12 mouse cellular contexts compared by ENCODE assay signal in genomic region chr14:121780144-121780913, GRCm38 (mm10). TPM values are rescaled to one million over a fixed set of nuclear protein-coding genes. Genes with fewer than 3 reads are reported as not detected.
DNase-seq lines count a peak whose midpoint lies in the region; ATAC-seq and TF ChIP-seq lines count a peak whose summit lies in the region.
"Had no signal": no experiment of that assay in that cellular context is flagged by ENCODE, and none has a peak within 500 bp of the region (broad histone marks: within the 10 kb centered on the region; RNA-seq: fewer than 3 reads in every experiment).

No protein-coding gene starts in this region.

- peak overlapping the region; percentile 87 for H3K27ac ChIP-seq in heart, embryonic 13.5 days (replicated peaks)
- H3K27ac ChIP-seq in lung, embryonic 14.5 days (ENCODE audit: low read depth): peak overlapping the region; percentile 77
- peak overlapping the region; percentile 94 for H3K27ac ChIP-seq in intestine, embryonic 14.5 days (ENCODE audit: low read depth)
- H3K27ac ChIP-seq in small intestine, adult 2 months (ENCODE audit: insufficient read depth, low read depth, low read length): peak overlapping the region; percentile 49

- WGBS in heart, embryonic 13.5 days: 41% methylated on average over 11 of the region's 11 CpGs
- WGBS in lung, embryonic 14.5 days: 23% methylated on average over 11 of the region's 11 CpGs
- WGBS in intestine, embryonic 14.5 days: 24% methylated on average over 11 of the region's 11 CpGs
- 67% methylated on average over 11 of the region's 11 CpGs for WGBS in small intestine, adult 2 months

- no peak overlapping the region for H3K4me2 ChIP-seq in heart, embryonic 13.5 days
- H3K4me2 ChIP-seq in lung, embryonic 14.5 days: no peak overlapping the region
- H3K4me2 ChIP-seq in intestine, embryonic 14.5 days (ENCODE audit: low read length): peak overlapping the region; percentile 16; the same call in 1 of the 2 replicates

- DNase-seq in heart, postnatal 10 days: no peak
- DNase-seq in lung, embryonic 14.5 days: peak; percentile 20
- DNase-seq in lung, postnatal 25 days (ENCODE audit: low spot score): no peak
- DNase-seq in intestine, embryonic 14.5 days (ENCODE audit: low spot score): peak; percentile 59
- DNase-seq in gastrocnemius, adult 18-20 months (ENCODE audit: low spot score): no peak
- no peak for DNase-seq in adrenal gland, postnatal 25 days
- DNase-seq: cerebellum, adult 9-10 months; right cerebral cortex, adult 18-20 months had no signal

- intact Hi-C loops in heart, postnatal 10 days (cut with DNase I): no loop called here

- ATAC-seq in heart, embryonic 13.5 days (ENCODE audit: extremely low read depth, insufficient number of reproducible peaks, low FRiP score, low TSS enrichment): no peak
- peak; percentile 53; the same call in 1 of the 2 replicates for ATAC-seq in lung, embryonic 14.5 days (ENCODE audit: insufficient read depth)
- peak; percentile 32; the same call in 1 of the 2 replicates for ATAC-seq in intestine, embryonic 14.5 days (replicated peaks; ENCODE audit: low FRiP score, low TSS enrichment, low read depth)

- H3K9me3 ChIP-seq in heart, embryonic 13.5 days: no peaks in the 10 kb centered on the region
- no peaks in the 10 kb centered on the region for H3K9me3 ChIP-seq in lung, embryonic 14.5 days (ENCODE audit: low read depth, low read length)
- no peaks in the 10 kb centered on the region for H3K9me3 ChIP-seq in intestine, embryonic 14.5 days (ENCODE audit: control insufficient read depth, low read length)
- H3K9me3 ChIP-seq: megakaryocyte, embryonic 14.5 days had no signal

- H3K36me3 ChIP-seq in heart, embryonic 13.5 days: no peaks in the 10 kb centered on the region
- no peaks in the 10 kb centered on the region for H3K36me3 ChIP-seq in lung, embryonic 14.5 days (ENCODE audit: insufficient read depth)
- no peaks in the 10 kb centered on the region for H3K36me3 ChIP-seq in intestine, embryonic 14.5 days (ENCODE audit: control insufficient read depth, insufficient read depth, low read length)
- H3K36me3 ChIP-seq in small intestine, adult 2 months (ENCODE audit: control insufficient read depth, insufficient read depth, low read length): no peaks in the 10 kb centered on the region

- peaks cover 39% of the 10 kb centered on the region for H3K4me1 ChIP-seq in heart, embryonic 13.5 days
- peaks cover 17% of the 10 kb centered on the region for H3K4me1 ChIP-seq in lung, embryonic 14.5 days (ENCODE audit: insufficient read depth)
- peaks cover 56% of the 10 kb centered on the region for H3K4me1 ChIP-seq in intestine, embryonic 14.5 days (replicated peaks; ENCODE audit: control insufficient read depth, insufficient read depth, low read length)
- H3K4me1 ChIP-seq in small intestine, adult 2 months (ENCODE audit: control insufficient read depth, insufficient read depth, insufficient read length, low read length): 0 out of 2 replicates have a peak, but pooled peaks cover 2% of the 10 kb centered on the region
- H3K4me1 ChIP-seq: megakaryocyte, embryonic 14.5 days had no signal

- TF ChIP-seq POLR2A in small intestine, adult 2 months (IDR thresholded peaks at IDR 0.05; ENCODE audit: low read depth, low read length): no peak

- H3K27me3 ChIP-seq in heart, embryonic 13.5 days (replicated peaks): no peaks in the 10 kb centered on the region
- H3K27me3 ChIP-seq in lung, embryonic 14.5 days (ENCODE audit: insufficient read depth, low read length): no peaks in the 10 kb centered on the region
- H3K27me3 ChIP-seq in intestine, embryonic 14.5 days (replicated peaks; ENCODE audit: control insufficient read depth, insufficient read depth, low read length): no peaks in the 10 kb centered on the region
- H3K27me3 ChIP-seq in small intestine, adult 2 months (ENCODE audit: control insufficient read depth, insufficient read depth, low read length): no peaks in the 10 kb centered on the region

- H3K4me3 ChIP-seq in heart, embryonic 13.5 days: no peak overlapping the region
- no peak overlapping the region for H3K4me3 ChIP-seq in lung, embryonic 14.5 days (ENCODE audit: low read depth, low read length)
- H3K4me3 ChIP-seq in intestine, embryonic 14.5 days (ENCODE audit: low read depth, low read length): no peak overlapping the region
- H3K4me3 ChIP-seq in small intestine, adult 2 months (ENCODE audit: low read depth, low read length): no peak overlapping the region
- H3K4me3 ChIP-seq: megakaryocyte, embryonic 14.5 days; myocyte had no signal

- TF ChIP-seq CTCF in lung, embryonic 14.5 days (IDR thresholded peaks at IDR 0.05; ENCODE audit: low read depth): no peak
- TF ChIP-seq CTCF in small intestine, adult 2 months (IDR thresholded peaks at IDR 0.05; ENCODE audit: extremely low read depth, insufficient read length, insufficient replicate concordance, low read depth, low read length): no peak

- H3K9ac ChIP-seq in heart, embryonic 13.5 days: no peak overlapping the region
- H3K9ac ChIP-seq in lung, embryonic 14.5 days: no peak overlapping the region
- H3K9ac ChIP-seq in intestine, embryonic 14.5 days (ENCODE audit: low read length): no peak overlapping the region

RNA-seq across cellular contexts. Expression of gene Dock9, which starts 17.3 kb away (rescaled TPM):
- 4.5 and 4.8 TPM in 2 replicates for polyA plus RNA-seq in heart, embryonic 13.5 days (2015; fragmentation: Nextera tagmentation; extraction: Ambion mirVana)
- total RNA-seq in heart, postnatal 10 days (2021): 10 to 100 TPM; 39.6 to 42.0 TPM
- polyA plus RNA-seq in lung, embryonic 14.5 days (2014; fragmentation: Nextera tagmentation; extraction: Ambion mirVana): 14.6 and 14.9 TPM in 2 replicates
- polyA plus RNA-seq in intestine, embryonic 14.5 days (2014; fragmentation: Nextera tagmentation; extraction: Ambion mirVana): 34.8 and 42.7 TPM in 2 replicates
- 3.8 and 5.7 TPM in 2 replicates for polyA plus RNA-seq in small intestine, adult 2 months (2012; rRNA removed)
- 10 to 100 TPM; 13.4 to 14.2 TPM for total RNA-seq in gastrocnemius, adult 18-20 months (2021)
- total RNA-seq in adrenal gland, postnatal 25 days (2021): 23.1 and 28.8 TPM in 2 replicates

Comparison
In these comparisons a context has a peak if more than half of its experiments do, and no peak if none do; other contexts are left out.
1. DNase-seq: peak in lung, embryonic 14.5 days (single experiment) and intestine, embryonic 14.5 days (single experiment); none in heart, postnatal 10 days (0 of 2), lung, postnatal 25 days (single experiment), gastrocnemius, adult 18-20 months (single experiment) and adrenal gland, postnatal 25 days (single experiment).
2. Peak in every context shown above with its lines, with median percentiles within 50 percentile points of each other: H3K27ac ChIP-seq.